Mouse (Mus musculus) urinary bladder, postnatal 25 days (tissue): ENCODE measurements around the gene Scube3.
A peak's percentile ranks its signal among the peaks of the same experiment; 100 is the strongest.

Experiments
- DNase-seq: peaks from one replicate; pipeline ENCODE4 v3.0.0; 2022; ENCODE audit warnings: low spot score

Gene Scube3

DNA sequence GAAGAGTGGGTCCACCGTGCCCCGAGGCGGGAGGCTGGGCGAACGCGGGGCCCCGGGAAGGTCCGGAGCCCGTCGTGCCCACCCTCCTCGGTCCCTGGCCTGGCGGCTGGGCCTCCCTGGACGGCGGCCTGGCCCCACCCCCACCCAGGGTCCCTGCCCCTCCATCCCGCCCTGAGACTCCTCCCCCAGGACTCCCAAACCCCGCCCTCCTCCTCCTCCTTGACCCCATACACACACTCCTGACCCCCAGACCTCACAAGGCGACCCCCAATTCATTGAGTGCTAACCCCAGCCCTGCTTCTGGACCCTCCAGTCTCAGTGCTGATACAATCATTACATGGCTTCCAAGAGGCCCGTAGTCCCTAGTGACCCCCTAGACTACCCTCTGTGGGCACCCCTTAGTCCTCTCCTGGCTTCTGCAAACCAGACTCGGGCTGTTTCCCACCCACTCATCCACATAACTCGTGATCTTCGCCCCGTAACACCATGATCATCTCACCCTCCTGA, 35.7 kb downstream of the Scube3 start:
- DNase-seq: no peak

DNA sequence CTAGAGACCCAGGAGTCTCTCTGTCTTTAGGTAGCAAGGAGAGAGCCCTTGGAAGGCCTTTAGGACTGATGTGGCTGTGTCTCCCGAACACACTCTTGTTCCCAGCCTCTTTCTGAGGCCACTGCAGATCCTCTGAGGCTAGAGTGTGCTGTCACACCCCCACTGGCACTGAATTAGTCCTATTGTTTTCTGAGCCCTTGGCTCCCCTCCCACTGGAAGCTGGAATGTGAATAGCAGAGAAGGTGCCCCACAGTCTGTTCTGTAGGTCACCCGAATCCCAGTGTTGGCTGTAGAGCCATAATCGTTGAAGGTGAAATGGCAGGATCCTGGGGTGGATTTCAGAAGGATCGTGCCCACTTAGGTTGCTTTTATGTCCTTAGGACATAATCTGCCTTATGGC, 38.4 kb downstream of the Scube3 start:
- no peak for DNase-seq

DNA sequence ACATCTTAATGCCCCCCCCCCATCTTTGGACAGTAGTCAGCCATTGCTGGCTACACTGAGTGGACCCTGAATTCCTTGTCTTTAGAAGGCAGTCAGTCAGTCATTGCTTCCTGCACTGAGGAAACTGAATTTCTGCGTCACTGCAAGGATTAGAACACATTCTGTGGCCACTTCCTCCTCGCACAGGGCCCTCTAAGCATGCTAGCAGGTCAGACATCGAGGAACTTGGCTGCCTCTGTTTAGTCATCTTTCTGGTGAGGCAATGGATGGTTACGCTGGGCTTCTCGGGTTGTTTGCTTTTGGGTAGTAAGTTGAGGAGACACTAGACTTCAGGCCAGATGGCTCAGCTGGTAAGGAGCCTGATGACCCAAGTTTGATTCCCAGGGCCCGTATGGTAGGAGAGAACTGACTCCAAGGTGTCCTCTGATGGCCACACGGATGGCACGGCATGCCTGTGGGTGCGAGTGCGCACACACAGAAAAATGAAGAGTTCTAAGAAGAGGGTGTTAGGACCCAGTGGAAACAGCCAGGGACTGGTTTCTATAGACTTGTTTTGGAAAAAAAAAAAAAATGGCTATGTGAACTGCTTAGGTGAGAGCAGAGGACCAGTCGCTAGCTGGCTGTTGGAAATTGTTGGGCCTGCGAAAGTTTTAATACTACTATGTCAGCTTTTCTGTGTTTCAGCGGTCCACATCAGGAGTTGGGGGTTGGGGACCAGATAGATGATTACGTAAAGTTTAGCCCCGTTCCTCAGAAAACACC, 39.0 kb downstream of the Scube3 start:
- DNase-seq: no peak

DNA sequence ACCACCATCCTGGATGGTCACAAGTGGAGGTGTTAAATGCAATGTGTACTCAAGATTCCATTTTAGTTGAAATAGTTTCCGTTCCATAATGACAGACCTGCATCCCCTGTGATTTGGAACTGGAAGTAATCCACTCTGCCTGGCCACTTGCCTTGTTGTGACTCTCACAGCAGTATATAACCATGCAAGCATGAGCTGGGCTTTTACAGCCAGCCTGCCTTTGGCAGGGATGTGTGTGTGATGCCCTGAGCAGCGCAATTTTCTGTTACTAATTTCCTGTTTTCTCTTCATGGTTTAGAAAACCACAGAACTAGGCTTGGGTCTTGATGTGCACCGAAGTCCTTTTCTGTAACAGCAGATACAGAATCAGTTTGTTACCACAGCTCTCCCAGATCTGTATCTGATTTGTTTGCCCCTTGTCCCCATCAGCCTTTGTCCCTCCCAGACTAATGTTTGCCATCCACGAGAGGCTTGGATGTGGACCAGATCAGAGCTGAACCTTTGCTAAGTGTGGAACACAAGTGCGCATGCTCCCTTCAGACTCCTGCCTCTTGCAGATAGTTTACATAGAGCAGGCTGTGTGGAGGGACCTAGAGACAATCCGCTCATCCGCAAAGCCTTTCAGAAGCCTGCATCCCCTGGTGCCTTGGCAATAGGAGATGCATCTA, 43.2 kb downstream of the Scube3 start:
- no peak for DNase-seq

DNA sequence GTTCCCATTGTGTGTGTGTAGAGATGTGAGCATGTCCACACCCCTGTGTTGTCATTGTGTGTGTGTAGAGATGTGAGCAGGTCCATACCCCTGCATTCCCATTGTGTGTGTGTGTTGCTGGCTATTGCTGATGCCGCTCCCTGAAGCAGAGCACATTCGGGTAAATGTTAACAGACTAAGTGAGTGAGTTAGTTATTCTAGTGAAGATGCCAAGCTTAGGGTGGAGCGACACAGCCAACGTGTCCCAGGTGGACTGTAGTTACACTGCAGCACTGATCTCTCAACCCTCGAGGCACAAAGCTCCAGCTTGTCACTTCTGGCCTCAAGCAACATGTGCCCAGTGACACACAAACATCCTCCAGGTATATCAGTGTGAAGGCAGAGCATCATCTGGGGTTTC, 46.4 kb downstream of the Scube3 start:
- DNase-seq: no peak

DNA sequence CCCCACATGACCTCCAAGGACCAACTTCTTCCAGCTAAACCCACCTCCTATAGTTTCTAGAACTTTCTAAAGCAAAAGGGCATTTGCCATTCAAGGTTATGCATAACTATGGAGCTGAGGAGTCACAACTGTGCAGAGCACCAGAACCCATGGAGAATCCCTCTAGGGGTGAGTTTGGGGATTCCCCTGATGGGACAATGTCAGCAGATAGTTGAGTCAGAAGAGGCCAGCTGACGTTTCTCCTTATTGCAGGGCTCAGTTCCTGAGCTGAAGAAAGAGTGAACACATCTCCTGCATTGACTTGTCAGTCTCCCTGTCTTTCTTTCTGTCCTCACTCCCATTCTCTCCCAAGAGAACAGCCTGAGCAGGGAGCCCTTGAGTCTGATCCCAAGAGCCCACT, 50.8 kb downstream of the Scube3 start:
- no peak for DNase-seq

DNA sequence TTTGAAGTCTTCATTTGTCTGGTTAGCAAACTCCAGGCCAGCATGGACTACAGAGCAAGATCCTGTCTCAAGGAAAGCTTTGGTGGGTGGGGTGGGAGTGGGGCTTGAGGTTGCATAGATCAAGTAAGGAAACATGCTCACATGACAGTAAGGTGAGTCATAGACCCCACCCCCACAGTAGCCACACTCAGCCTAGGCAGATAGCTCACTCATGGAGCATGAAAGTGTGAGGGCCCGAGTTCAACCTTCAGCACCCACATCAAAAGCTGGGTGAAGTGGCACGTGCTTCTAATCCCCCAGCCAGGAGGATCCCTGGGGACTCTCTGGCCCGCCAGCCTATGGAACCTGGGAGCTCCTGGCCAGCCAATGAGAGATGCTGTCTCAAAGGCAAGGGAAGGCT, 51.6 kb downstream of the Scube3 start:
- no peak for DNase-seq

DNA sequence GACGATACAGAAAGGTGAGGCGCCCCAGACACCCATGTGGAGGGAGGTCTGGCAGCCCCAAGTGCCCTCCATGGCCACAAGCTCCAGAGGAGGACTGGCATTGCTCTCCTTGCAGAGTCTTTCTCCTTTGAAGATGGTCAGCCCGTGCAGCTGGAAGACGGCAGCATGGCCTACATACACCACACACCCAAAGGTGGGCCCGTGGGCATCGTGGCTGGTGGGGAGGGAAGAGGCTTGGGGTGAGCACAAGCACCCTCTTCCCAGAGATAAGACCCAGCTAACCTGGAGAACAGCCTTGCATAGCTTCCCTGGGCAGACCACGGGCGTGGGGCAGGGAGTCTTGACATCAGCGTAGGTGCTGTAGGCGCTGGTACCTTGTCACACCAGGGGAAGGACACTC, 53.1 kb downstream of the Scube3 start:
- DNase-seq: no peak

DNA sequence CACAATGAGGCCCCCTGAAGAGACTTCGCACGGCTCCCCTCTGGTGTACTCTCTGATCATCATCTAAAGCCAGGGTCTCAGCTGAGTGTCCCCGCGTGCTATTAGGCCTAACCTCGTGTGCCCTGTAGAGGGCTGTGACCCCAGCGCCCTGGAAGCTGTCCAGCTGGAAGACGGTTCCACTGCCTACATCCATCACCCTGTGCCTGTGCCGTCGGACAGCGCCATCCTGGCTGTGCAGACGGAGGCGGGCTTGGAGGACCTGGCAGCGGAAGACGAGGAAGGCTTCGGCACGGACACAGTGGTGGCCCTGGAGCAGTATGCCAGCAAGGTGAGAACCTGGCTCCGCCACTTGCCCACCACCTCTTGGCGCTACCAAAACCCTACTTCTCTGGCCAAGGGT, 55.7 kb downstream of the Scube3 start:
- no peak for DNase-seq

DNA sequence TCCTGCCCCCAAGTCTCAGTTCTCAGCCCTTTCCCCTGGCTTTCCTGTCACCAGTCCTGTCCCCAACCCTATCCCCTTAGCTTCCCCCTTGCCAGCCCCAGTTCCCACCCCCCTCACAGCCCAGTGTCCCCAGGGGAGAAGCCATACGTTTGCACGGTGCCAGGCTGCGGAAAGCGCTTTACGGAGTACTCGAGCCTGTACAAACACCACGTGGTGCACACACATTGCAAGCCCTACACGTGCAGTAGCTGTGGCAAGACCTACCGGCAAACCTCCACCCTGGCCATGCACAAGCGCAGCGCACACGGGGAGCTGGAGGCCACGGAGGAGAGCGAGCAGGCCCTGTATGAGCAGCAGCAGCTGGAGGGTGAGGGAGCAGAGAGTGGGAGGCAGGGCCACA, 60.0 kb downstream of the Scube3 start:
- no peak for DNase-seq

DNA sequence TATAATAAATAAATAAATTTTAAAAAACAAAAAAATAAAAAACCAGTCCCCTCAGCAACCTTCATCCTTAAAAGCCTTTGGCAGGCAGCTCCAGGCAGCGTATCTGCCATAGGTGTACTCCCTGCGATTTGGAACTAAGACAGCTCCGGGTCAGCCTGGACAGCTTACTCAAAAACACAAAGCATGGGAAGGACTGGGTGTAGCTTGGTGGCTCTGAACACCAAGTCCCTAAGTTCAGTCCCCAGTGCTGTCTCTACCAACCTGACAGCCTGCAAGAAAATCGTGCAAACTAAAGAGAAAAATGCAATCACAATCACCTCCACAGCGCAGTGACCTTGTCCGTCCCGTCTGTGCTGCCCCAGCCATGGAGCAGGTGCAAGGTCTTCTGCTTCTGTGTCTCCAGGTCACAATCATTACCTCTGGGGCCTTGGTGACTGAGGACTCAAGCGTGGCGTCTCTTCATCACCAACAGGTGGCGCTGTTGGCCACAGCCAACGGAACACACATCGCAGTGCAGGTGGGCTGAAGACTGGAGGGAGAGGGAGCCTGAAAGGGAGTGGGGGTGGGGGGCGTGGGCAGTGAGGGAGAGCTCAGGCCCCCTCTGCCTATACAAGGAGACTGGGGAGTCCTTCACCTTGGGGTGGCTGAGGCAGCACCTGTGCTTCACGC, 62.2 kb downstream of the Scube3 start:
- DNase-seq: peak; percentile 52

DNA sequence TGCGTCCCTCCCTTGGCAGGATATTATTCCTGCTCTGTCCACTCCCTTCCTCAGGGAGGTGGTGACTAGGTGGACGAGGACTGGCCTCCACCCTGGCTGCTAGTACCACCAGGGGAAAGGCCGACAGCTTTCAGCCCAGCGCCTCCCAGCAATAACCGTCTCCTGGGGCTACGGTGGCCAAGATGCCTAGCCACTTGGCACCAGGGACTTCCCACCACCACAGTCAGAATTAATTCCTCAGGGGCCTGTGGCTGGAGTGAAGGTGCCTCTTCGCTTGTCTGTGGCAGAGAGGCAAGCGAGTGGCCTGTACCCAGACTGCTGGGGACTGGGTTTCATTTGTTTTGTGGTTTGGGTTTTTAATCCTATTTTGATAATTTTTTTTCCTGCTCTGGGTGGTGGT, 63.5 kb downstream of the Scube3 start:
- no peak for DNase-seq

DNA sequence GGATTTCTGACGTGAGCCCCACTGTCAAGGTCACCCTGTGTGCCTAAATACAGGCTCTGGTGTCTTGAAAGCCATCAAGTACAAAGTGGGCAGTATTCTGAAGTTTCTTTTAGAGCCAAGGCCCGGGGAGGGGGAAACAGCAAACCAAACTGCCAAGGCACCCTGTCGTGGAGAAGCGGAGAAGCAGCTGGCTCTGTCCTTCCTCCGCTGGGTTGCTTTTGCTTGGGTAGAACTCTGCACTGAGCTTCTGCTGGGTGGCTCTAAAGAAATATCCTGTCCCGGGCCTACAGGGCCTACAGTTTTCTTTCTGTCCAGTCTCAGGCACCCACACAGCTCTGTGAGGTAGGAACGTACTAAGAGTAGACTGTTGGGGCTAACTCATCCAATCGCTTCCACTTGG, 65.2 kb downstream of the Scube3 start:
- DNase-seq: no peak

DNA sequence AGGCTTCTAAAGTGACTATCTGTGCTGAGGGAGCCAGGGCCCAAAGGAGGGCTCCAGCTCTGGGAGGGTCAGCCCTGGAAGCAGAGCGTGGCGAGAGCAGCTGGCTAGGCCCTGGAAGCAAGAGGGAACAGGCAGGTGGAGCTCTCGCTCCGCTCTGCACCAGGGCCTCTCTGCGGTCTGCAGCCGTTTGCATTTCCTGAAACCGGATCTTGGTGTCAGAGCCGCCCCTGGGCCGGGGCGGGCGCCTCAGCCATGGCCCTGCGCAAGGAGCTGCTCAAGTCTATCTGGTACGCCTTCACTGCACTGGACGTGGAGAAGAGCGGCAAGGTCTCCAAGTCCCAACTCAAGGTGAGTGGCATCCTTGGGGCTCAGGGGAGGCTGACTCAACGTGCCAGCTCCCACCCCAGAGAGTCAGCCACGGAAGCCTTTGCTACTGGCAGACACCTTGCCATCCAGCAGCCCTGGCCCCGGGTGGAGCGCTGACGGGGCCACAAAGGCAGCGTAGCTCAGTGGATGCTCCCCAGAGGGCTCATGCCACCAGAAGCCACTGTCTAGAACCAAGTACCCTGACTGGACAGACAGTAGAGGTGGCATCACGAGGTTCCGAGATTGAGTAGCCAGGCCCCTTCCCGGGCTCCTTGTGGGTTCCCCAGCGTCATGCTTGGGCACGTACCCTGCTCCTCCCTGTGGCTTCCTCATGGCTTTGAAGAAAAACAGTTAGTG, 65.8 kb downstream of the Scube3 start, which contains the start of gene Def6:
TSS of gene Def6 (plus strand) at position 188 of the 723 bp plus-strand sequence.
- DNase-seq: peak; percentile 57

DNA sequence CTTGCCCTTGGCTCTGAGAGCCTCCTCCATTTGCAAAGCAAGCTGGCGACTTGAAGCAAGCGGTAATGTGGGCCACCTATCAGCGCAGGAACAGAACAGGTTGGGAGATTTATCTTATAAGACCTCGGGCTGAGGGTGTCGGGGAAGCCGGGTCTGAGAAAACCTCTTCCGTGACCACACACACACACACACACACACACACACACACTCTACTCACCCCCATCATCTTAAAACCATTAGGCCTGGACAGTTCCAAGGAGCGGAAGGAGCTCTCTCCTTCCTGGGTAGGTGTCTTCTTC, 66.3 kb downstream of the Scube3 start:
- DNase-seq: no peak

DNA sequence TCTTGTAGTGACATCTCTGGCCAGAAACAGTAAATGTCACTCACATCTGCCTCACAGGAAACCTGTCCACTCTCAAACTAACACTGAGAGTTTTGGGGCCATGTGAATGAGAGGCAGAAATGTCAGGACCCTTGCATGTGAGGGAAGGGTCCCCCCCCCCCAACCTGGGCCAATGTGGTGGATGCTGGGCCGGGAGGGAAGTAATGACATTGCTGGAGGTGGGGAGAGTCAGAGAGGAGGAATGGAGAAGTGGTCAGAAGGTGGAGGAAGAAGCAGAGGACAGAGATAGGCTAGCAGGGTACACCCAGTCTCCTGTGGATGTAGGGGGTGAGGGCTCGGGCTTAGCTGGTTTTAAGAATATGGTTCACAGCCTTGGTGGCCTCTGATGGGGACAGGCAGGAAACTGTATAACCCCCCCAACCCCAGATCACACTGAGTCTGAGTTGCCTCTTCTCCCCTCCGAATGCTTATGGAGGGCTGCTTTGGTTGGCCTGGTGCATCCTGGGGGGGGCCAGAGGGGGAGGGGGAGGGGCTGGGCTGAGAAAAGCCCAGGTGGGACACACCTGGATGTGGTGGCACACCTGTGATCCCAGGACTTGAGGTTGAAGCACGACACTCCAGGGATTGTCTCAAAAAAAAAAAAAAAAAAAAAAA, 67.6 kb downstream of the Scube3 start:
- DNase-seq: no peak

DNA sequence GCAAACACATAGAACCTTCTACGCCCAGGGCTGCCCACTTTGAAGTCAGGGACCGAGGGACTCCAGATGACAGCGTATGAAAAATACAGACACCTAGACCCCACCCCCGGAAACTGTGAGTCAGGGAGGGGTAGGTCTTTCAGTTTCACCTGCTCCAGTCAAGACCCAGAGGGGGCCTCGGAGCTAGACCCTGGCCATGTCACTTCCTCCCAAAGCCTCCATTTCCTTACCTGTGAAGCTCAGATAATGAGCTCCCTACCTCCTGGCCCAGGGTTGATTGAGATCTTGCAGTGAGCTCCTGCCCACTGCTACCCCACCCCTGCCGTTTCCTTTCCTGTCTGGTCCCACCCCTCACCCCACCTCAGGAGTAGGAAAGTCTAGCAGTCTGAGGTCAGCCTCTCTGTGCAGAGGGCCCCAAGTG, 70.0 kb downstream of the Scube3 start:
- no peak for DNase-seq

DNA sequence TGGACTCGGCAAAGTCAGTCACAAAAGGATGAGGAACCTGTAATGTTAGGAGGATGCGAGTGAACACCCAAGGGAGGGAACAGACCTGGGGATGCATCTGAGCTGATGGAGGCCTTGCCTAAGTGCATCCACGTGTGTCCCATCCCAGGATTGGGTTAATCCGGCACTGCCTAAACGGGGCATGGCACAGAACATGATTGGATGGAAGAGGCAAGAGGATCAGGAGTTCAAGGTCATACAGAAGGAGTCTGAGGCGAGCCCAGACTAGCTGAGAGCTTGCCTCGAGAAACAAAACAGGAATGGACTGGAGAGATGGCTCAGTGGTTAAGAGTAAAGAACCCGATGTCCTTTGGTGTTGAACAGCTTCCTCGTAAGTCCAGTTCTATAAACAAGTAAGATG, 70.5 kb downstream of the Scube3 start:
- DNase-seq: no peak

DNA sequence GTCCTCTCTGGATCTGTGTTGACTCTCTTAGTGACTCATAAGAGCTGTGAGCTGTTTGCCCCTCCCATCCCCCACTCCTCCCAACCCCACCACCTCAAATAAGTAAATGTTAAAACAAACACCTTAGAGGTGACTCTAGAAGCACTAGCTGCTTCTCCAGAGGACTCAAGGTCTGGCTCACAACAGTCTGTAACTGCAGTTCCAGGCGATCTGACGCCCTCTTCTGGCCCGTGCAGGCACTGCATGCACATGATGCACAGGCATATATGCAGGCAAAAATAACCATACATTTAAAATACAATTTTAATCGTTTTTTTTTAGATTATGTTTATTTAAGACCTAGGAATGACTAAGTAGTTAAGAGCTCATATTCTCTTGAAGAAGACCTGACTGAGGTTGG, 71.3 kb downstream of the Scube3 start:
- DNase-seq: no peak

DNA sequence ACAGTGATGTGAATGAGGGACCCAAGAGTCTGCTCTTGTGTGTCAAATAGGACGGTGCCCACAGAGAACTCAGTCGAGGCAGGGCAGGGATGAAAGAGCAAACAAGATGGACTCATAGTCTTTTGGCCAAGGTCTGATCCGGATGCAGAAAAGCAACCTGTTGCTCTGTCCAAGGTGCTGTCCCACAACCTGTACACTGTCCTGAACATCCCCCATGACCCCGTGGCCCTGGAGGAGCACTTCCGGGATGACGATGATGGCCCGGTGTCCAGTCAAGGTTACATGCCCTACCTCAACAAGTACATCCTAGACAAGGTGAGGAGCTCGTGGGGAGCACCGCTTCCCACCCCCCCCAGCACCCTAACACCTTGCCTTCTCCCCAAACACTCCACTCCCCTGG, 74.8 kb downstream of the Scube3 start:
- DNase-seq: no peak

DNA sequence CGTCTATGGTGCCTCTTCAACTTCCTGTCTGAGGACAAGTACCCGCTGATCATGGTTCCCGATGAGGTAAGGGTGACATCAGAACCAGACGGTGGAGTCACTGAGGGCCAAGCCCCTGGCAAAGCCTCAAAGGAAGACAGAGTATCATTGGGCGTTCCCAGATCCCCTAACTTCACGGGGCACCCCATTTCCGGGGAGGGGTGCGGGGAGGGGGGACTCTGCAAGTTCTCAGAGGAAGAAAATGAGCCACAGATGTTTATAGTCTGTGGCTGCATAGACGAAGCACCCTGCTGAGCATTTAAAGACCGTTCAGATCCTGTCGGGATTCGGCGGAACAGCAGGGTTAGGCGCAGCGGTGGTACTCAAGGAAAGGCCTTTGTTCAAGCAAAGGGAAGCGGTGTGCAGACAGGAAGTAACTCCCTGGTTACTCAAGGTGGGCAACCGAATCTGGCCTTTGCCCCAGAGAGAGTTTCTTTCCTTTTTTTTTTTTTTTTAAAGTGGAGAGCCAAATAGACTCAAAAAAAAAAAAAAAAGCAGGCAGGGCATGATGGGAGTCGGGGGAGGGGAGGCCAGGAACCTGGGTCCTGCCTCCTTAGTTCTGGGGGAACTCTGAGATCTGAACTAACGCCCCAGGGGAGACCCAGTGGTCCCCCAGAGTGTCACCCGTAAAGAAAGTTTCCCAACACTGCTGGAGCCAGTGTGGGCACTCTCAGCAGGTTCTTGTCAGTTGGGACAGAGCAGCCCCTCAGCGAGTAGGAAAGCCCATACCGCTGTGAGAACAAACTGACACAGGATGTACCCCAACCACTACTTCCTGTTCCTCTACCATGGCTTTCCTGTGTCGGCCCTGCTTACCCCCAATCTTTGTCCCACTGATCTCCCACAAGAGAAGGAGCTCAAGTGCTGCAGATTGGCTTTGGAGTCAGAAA, 76.0 kb downstream of the Scube3 start:
- no peak for DNase-seq
